Mouse (Mus musculus) adrenal gland, postnatal 4 days (tissue): ENCODE data around the gene Dhcr24. TPM values are rescaled to one million over a fixed set of nuclear protein-coding genes. Genes with fewer than 3 reads are reported as not detected.

Experiments
- DNase-seq, 2 experiments: peaks; one replicate each; pipeline ENCODE4 v3.0.0; 2021 to 2022; ENCODE audit warnings: low spot score in 2 of 2, mixed read lengths in 2 of 2
- long read RNA-seq, 2 experiments: library from polyadenylated mRNA; stranded (forward); transcript quantifications; one replicate each; pipeline ENCODE4 v2.0.0; 2021
- total RNA-seq, 2 experiments: library from RNA; stranded (reverse); gene quantifications; 2 replicates each; pipeline ENCODE4 v1.2.3; 2021

Gene Dhcr24
- total RNA-seq: 10 to 100 TPM; 51.2 to 70.5 TPM
- long read RNA-seq, experiment 1, full-length matches to known transcripts: 18 of 30 reads
- long read RNA-seq, experiment 1, partial matches to known transcripts: 2 of 30 reads
- long read RNA-seq, experiment 1, other reads (novel, unspliced or antisense): 10 of 30 reads
- long read RNA-seq, experiment 2, full-length matches to known transcripts: 26 of 51 reads
- long read RNA-seq, experiment 2, partial matches to known transcripts: 8 of 51 reads
- long read RNA-seq, experiment 2, other reads (novel, unspliced or antisense): 17 of 51 reads

GRCm38 (mm10) chr4:106560846-106561781, at the start of gene Dhcr24:
Gene Dhcr24 (plus strand): TSS chr4:106561038.
- DNase-seq: peak; percentile 81 to 86

DNA sequence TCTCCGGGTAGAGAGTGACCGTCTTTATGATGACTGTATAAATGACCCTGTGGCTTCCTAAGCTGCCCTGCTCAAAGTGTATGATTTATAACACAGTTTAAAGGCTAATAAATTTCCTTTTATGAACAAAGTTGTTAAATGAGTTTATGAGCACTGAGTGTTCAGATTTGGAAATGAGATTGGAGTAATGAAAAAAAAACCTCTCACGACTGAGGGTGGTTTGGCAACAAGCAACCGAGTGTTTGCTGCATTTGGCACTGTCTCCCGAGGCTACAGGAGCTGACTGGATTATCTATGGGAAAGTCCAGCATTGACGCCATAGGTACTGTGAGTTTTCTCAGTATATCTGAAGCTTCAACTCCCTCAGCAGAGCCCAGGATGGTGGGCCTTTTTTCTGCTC, 46.2 kb upstream of the Dhcr24 start:
- no peak for DNase-seq

- no peak for DNase-seq
Observed at GRCm38 (mm10) chr4:106522547-106522946, 38.3 kb upstream of the Dhcr24 start.

GRCm38 (mm10) chr4:106524131-106524530, 36.7 kb upstream of the Dhcr24 start:
- no peak for DNase-seq

DNA sequence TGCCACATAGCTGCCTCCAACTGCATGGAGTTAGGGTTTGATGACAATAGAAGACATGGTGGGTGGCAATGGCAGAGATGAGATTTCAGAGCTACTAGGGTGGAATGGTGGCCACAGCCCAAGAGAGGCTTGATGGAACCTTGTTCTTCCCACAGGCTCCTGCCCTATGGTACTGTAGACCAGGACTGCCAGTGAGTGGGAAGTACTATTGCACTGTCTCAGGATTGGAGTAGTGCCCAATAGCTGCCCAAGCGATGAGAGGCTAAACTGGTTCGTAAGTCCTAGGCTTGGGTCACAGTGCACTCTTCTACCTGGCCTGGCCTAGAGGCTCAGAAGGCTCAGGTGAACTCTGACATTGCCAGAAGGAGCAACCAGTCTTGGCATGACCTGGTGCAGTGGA, 35.8 kb upstream of the Dhcr24 start:
- no peak for DNase-seq

DNA sequence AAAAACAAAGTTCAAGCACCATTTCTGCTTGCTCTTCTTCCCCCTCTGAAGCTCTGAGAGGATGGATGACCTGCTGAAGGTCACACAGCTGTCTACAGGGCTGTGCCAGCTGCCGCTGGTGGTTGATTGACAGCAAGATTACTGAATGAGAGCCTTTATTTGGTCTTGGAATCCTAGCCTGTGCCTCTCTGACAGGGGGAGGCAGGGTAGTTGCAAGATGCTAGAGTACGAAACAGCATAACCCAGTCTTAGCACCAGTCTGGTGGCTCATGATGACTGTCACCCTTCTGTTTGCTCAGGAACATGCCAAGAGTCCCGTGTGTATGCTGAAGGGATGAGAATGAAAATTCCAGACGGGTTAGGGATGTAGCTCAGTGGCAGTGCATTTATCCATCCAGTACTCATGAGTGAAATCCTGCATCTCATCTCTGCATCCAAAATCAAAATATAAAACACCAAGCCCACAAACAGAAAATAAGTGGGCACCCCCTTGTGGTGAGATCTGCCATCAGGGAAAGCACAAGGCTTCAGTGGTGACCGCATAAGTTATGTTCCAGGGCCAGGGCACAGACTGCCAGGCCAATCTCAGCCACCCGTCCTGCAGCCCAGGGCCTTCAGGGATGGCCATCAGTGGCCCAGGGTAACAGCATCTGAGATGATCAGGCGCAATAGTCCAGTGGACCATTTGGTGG, 32.8 kb upstream of the Dhcr24 start:
- no peak for DNase-seq

DNA sequence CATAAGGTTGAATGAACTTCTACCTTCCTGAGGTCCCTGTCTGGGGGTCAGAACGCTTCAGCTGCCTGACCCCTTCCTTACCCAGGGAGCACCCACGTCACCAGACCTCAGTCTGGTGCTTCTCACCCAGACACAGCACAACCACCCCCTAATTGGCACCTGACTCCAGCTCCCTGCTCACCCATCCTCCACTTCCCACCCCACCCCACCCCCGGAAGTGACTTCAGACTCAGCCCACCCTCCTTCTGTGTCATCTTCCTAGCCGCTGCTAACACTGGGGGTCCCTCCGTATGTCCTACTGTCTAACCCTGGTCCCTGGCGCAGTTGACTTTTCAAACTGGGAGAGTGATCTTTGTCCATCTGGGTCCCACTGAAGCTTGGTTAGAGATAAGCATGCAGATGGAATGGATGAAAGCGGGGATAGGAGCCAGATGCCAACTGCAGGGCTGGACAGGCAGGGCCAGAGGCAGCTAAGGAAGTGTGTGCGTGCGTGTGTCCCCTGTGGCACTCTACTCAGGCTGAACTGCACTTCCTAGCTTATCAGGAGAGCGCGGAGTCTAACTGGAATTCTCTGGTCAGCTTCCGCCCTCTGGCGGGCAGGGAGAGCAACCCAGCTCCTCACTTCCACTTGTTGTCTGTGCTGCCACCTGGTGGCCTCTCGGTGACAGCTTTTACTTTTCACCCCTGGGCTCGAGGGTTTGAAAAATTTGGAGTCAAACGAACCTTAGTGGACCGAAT, 31.3 kb upstream of the Dhcr24 start:
- DNase-seq: peak; percentile 69 to 80

DNA sequence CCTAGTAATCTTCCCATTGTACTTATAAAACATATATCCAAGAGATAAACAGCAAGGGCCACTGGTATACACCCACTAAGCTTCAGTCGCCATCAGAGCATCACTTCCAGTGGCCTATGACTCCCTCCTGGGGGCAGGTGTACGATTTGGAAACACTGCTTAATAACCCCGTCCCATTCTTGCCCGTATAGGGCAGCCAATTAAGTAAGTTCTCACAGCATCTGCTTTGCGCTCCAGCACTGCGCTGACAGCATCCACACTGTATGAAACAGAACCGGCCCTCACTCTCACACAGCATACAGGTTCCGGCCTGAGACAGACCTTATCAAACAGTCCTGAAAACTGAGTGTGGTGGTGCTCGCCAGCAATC, 30.7 kb upstream of the Dhcr24 start:
- DNase-seq: no peak

DNA sequence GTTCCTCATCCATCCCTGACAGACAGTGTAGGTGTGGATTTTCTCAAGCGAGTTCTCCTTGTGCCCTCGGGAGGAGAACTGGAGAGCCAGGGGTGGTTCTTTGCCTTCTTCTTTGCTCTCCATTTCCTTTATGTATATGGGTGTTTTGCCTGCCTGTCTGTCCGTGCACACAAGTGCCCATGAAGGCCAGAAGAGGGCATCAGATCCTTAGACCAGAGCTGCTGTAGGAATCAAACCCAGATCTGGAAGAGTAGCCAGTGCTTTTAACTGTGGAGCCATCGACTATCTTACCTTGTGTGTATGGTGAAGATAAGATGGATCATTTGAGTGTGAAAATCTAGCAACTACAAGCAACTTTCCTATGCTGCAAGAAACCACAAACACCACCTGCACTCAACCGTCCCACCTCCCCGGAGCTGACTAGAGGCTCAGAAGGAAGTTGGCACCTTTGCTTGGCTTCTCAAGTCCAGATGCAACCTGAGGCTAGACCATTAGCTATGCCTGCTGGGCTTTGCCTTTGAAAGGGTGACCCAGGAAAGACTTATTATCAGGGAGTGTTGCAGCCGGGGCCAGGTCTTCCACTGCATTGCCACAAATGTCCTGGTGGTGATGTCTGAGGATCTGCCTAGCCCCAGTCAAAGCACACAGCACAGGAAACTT, 27.3 kb upstream of the Dhcr24 start:
- no peak for DNase-seq

GRCm38 (mm10) chr4:106534256-106534655, 26.6 kb upstream of the Dhcr24 start:
- DNase-seq: no peak

GRCm38 (mm10) chr4:106539756-106540155, 21.1 kb upstream of the Dhcr24 start:
- DNase-seq: no peak

GRCm38 (mm10) chr4:106541491-106541890, 19.3 kb upstream of the Dhcr24 start:
- DNase-seq: no peak

GRCm38 (mm10) chr4:106542211-106542610, 18.6 kb upstream of the Dhcr24 start:
- DNase-seq: no peak

DNA sequence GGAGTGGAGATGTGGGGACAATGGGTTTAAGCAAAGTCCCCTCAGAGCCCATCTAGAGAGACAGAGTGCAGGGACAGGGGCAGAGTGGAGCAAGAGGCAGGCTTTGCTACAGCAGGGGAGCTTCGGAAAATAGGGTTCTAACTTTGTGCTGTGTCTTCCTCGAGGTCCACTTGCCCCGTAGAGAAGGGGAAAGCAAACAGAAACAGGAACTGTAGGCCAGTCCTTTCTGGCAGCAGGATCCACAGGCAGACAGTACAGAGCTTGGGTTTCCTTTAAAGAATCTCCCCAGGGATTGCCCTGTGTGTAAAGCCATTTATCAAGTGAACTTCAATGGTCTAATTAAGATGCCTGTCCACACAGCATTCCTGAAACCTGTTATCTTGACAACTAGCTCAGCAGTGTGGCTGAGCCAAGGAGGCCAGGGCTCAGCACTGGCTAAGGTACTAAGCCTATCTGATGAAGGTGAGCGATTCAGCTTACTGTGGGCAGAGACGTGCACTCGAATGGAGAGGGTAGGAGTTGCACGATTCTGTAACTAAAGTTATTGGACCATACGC, 14.9 kb upstream of the Dhcr24 start:
- no peak for DNase-seq

GRCm38 (mm10) chr4:106546896-106547295, 13.9 kb upstream of the Dhcr24 start:
- DNase-seq: no peak

- DNase-seq: no peak
Observed at GRCm38 (mm10) chr4:106548113-106548512, 12.7 kb upstream of the Dhcr24 start.

- no peak for DNase-seq
Observed at GRCm38 (mm10) chr4:106550516-106551166, 10.2 kb upstream of the Dhcr24 start.

DNA sequence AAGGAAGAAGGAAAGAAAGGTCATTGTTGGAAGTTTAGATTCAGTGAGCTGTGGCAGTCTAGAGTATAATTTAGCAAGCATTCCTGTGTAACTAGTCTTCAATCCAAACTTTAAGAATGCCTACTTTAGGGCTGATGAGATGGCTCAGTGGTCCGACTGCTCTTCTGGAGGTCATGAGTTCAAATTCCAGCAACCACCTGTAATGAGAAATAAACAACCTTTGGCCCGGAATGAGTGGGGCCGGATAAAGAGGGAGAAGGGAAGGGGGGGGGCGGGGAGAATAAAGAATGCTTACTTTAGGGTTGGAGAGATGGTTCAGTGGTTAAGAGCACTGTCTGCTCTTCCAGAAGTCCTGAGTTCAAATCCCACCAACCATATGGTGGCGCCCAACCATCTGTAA, 3.6 kb upstream of the Dhcr24 start:
- no peak for DNase-seq

DNA sequence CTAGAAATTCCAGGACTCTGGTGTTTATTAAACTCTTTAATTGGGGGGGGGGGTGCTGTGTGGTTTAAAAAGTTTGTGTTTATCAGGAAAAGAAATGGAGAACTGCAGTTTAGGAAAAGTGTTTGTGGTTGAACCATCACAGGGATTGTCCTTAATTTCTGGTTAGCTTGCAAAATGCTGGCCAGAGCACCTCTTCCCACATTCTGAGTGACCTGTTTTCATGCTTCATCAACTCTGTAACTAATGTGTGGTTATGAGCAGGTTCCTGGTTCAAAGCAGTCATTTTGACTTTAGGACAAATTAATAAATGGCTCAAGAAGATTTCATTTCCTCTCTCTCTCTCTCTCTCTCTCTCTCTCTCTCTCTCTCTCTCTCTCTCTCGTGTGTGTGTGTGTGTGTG, 2.9 kb upstream of the Dhcr24 start:
- DNase-seq: no peak
